Mouse (Mus musculus) forebrain, embryonic 11.5 days (tissue): Measurements from ENCODE around the gene Myo3b. TPM values are rescaled to one million over a fixed set of nuclear protein-coding genes. Genes with fewer than 3 reads are reported as not detected.

Source experiments
- ATAC-seq: fragments of 200-750 bp; cut with Nextera tagmentation; replicated peaks from 2 replicates; pipeline ENCODE4 v1.8.0; 2017; ENCODE audit warnings: moderate TSS enrichment; ENCODE audit not compliant: low FRiP score
- DNase-seq: peaks from one replicate; pipeline ENCODE4 v3.0.0-alpha.2; 2017; ENCODE audit warnings: low spot score
- H3K27ac ChIP-seq: fragments of 300-500 bp; sonication (generic); 2 replicates; pipeline ENCODE4 v1.5.1; 2014; ENCODE audit warnings: low read depth, low read length
- H3K27me3 ChIP-seq: fragments of 300-500 bp; sonication (generic); 2 replicates; pipeline ENCODE4 v1.6.1; 2014; ENCODE audit warnings: mild to moderate bottlenecking, low read length, mixed read lengths; ENCODE audit not compliant: control insufficient read depth, insufficient read depth
- H3K36me3 ChIP-seq: fragments of 300-500 bp; sonication (generic); 2 replicates; pipeline ENCODE4 v1.6.1; 2014; ENCODE audit warnings: mild to moderate bottlenecking, low read length, moderate library complexity, mixed read lengths; ENCODE audit not compliant: control insufficient read depth, insufficient read depth
- H3K4me1 ChIP-seq: fragments of 300-500 bp; sonication (generic); replicated peaks from 2 replicates; pipeline ENCODE4 v1.6.1; 2014; ENCODE audit warnings: low read length, mixed read lengths; ENCODE audit not compliant: control insufficient read depth, insufficient read depth
- H3K4me2 ChIP-seq: fragments of 300-500 bp; sonication (generic); 2 replicates; pipeline ENCODE4 v1.6.1; 2014; ENCODE audit warnings: low read depth, mild to moderate bottlenecking, low read length, moderate library complexity, mixed read lengths; ENCODE audit not compliant: severe bottlenecking
- H3K4me3 ChIP-seq: fragments of 300-500 bp; sonication (generic); 2 replicates; pipeline ENCODE4 v1.5.1; 2014; ENCODE audit warnings: low read depth, low read length
- H3K9ac ChIP-seq: fragments of 300-500 bp; sonication (generic); 2 replicates; pipeline ENCODE4 v1.6.1; 2014; ENCODE audit warnings: low read length
- H3K9me3 ChIP-seq: fragments of 300-500 bp; sonication (generic); 2 replicates; pipeline ENCODE4 v1.6.1; 2016; ENCODE audit warnings: low read length, mixed read lengths; ENCODE audit not compliant: control insufficient read depth
- WGBS: fragments of 180-500 bp; shearing (Covaris S2); extraction: QIAGEN DNeasy Blood & Tissue Kit; methylation state at CpG from one replicate; pipeline ENCODE4 v1.1.7; 2014; 5-methylcytosine and 5-hydroxymethylcytosine counted together
- polyA plus RNA-seq: library from polyadenylated mRNA; unstranded; fragments of >200 nt; fragmentation: Nextera tagmentation; extraction: Ambion mirVana; gene quantifications from 2 replicates; pipeline ENCODE4 v1.2.1, GENCODE M21; 2014

The Myo3b gene
- polyA plus RNA-seq, 1 experiment from 2014 or later: not detected

GRCm38 (mm10) chr2:70083444-70084020, 44.6 kb downstream of the Myo3b start:
- Histone ChIP-seq H3K4me3 (no peak overlapping the region), H3K27ac (no peak overlapping the region), H3K4me1 (no peaks in the 10 kb centered on the region), H3K27me3 (no peaks in the 10 kb centered on the region), H3K9me3 (no peaks in the 10 kb centered on the region), H3K9ac (no peak overlapping the region), H3K4me2 (no peak overlapping the region), H3K36me3 (no peaks in the 10 kb centered on the region)
- ATAC-seq (no peak), DNase-seq (no peak)
- WGBS: 84% methylated on average over 17 of the region's 17 CpGs

DNA sequence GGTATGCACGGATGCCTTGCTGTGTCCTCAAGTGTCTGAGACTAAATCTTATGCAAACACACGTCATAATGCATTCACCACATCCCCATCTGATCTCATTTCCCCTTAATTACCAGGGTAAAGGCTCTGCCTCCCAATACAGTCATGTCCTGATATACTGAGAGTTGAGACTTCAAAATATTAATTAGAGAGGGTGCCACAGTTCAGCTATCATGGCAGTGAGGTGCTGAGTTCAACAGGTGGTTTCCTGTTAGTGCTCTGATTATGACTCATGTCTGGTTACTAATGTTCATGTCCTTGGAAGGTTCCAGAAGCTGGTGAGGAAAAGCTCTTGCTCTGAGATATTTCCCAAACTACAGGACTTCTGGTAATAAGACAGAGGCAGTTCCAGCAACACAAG, 52.3 kb downstream of the Myo3b start:
- Histone ChIP-seq H3K27me3 (no peaks in the 10 kb centered on the region), H3K4me2 (no peak overlapping the region), H3K4me3 (no peak overlapping the region), H3K9ac (no peak overlapping the region), H3K36me3 (no peaks in the 10 kb centered on the region), H3K27ac (no peak overlapping the region), H3K9me3 (no peaks in the 10 kb centered on the region), H3K4me1 (no peaks in the 10 kb centered on the region)
- DNase-seq (no peak), ATAC-seq (no peak)
- 81% methylated on average over 2 of the region's 2 CpGs for WGBS

DNA sequence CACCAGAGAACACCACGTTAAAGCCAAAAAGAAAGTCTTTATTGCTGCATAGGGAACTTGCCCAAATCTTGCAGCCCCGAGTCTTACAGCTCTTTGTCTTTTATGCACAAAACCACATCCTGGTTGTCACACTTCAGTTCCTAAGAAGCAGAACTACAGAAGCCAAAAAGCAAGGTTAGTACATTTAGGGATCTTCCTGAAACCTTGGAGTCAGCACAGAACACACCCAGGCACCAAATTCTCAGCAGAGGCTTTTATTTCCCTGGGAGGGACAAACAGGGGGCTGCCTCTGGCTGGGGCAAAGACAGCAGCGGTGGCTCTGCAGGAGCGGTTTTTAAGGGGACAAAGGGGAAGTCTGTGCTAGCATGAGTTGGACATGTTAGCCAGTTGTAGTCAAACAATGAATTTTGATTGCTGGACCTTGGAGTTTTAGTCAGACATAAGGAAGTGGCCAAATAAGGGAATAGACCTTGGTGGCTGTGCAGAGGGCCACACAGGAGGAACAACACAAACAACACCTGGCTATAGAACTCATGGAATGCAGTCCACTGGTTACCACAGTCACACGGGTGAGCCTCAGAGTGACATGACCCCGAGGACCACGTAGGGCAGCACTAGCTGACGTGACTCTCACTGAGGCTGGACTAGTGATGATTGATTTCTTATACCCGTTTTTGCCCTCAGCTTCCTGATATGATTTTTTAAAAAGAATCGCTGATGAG, 53.0 kb downstream of the Myo3b start:
- Histone ChIP-seq H3K36me3 (no peaks in the 10 kb centered on the region), H3K4me2 (no peak overlapping the region), H3K27ac (no peak overlapping the region), H3K4me3 (no peak overlapping the region), H3K9me3 (no peaks in the 10 kb centered on the region), H3K4me1 (no peaks in the 10 kb centered on the region), H3K27me3 (no peaks in the 10 kb centered on the region), H3K9ac (no peak overlapping the region)
- WGBS: 62% methylated on average over 10 of the region's 10 CpGs
- DNase-seq: no peak
- no peak for ATAC-seq

DNA sequence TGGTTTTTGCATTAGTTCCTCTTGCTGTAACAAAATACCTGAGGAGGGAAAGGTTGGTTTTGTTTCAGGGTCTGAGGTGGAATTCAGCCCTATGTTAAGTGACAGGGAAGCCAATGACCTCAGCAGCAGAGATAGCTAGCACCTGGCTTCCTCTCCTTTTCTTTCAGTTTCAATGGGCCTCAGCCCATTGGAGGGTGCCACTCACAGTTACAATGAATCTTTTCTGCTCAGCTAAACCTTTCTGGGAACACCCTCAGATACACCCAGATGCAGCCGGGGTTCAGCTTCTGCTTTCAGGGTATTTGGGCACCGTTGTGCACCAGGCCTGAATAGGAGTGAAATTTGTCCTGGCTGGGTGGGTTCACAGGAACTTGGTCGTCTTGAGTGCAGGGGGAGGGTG, 53.7 kb downstream of the Myo3b start:
- DNase-seq: no peak
- Histone ChIP-seq H3K4me1 (no peaks in the 10 kb centered on the region), H3K4me2 (no peak overlapping the region), H3K36me3 (no peaks in the 10 kb centered on the region), H3K27ac (no peak overlapping the region), H3K27me3 (no peaks in the 10 kb centered on the region), H3K9ac (no peak overlapping the region), H3K9me3 (no peaks in the 10 kb centered on the region), H3K4me3 (no peak overlapping the region)
- WGBS: 34% methylated on average over 3 of the region's 3 CpGs
- ATAC-seq: no peak

GRCm38 (mm10) chr2:70094446-70094845, 55.5 kb downstream of the Myo3b start:
- H3K4me1 ChIP-seq: no peaks in the 10 kb centered on the region
- 83% methylated on average over 5 of the region's 5 CpGs for WGBS
- no peaks in the 10 kb centered on the region for H3K27me3 ChIP-seq
- no peak for ATAC-seq
- no peak overlapping the region for H3K27ac ChIP-seq
- no peak for DNase-seq
- no peak overlapping the region for H3K4me3 ChIP-seq
- H3K9ac ChIP-seq: no peak overlapping the region
- H3K9me3 ChIP-seq: no peaks in the 10 kb centered on the region
- no peak overlapping the region for H3K4me2 ChIP-seq
- no peaks in the 10 kb centered on the region for H3K36me3 ChIP-seq

GRCm38 (mm10) chr2:70097229-70098095, 58.5 kb downstream of the Myo3b start:
- Histone ChIP-seq H3K4me1 (0 out of 2 replicates have a peak, but pooled peaks cover 4% of the 10 kb centered on the region), H3K27ac (no peak overlapping the region), H3K9me3 (no peaks in the 10 kb centered on the region), H3K9ac (no peak overlapping the region), H3K27me3 (no peaks in the 10 kb centered on the region), H3K36me3 (no peaks in the 10 kb centered on the region), H3K4me3 (no peak overlapping the region), H3K4me2 (no peak overlapping the region)
- 79% methylated on average over 15 of the region's 15 CpGs for WGBS
- DNase-seq: no peak
- no peak for ATAC-seq

DNA sequence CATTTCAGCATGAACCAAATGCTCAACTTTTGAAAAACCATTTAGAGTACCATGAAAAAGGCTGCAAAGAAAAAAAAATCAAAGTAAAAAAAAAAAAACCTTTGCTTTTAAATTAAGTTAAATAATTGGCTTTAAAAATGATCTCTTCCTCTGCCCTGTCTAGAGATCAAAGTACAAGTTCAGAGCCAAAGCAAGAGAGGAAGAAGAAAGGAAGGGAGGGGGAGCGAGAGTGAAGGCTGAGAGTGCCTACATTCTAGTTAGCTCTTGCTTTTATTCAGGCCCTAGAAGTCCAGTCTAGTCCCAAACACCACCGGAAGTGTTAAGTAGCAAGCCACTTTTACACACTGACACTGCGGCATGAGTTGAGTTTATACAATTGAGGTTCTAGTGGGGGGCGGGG, 60.5 kb downstream of the Myo3b start:
- Histone ChIP-seq H3K27me3 (no peaks in the 10 kb centered on the region), H3K9me3 (no peaks in the 10 kb centered on the region), H3K36me3 (no peaks in the 10 kb centered on the region), H3K4me1 (0 out of 2 replicates have a peak, but pooled peaks cover 4% of the 10 kb centered on the region), H3K9ac (no peak overlapping the region), H3K4me3 (no peak overlapping the region), H3K27ac (no peak overlapping the region), H3K4me2 (no peak overlapping the region)
- DNase-seq: no peak
- WGBS: 75% methylated on average over 4 of the region's 4 CpGs
- ATAC-seq: no peak

DNA sequence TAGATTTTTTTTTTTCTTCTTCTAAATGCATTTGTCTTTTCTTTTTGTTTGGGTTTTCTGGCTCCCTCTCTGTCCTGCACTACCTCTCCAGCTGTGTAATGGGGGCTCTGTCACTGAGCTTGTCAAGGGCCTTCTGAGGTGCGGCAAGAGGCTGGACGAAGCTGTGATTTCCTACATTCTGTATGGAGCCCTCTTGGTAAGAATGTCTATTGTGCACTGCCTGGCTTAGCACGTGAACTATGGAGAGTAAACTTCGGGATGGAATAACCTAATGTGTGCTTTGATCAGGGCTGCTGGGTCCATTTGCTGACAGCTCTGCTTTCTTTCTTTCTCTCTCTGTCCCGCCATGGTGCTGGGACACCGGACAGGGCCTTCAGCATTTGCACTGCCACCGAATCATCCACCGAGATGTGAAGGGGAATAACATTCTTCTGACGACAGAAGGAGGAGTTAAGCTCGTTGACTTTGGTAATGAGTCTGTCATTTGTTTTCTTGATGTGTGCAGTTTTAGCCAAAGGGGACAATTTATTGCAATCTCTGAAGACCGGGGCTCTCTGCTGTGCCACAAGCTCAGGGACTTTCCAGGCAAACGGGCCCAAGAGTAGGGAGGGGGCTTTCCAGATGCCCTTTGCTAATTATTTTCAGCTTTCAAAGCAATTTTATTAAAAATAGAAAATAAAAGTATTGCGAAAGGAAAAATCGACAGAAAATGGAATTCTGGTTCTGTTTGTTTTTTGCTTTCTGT, 66.5 kb downstream of the Myo3b start:
- H3K9ac ChIP-seq: no peak overlapping the region
- DNase-seq (no peak), ATAC-seq (no peak)
- no peaks in the 10 kb centered on the region for H3K9me3 ChIP-seq
- no peaks in the 10 kb centered on the region for H3K27me3 ChIP-seq
- no peaks in the 10 kb centered on the region for H3K36me3 ChIP-seq
- no peak overlapping the region for H3K4me2 ChIP-seq
- H3K27ac ChIP-seq: no peak overlapping the region
- H3K4me3 ChIP-seq: no peak overlapping the region
- 52% methylated on average over 14 of the region's 14 CpGs for whole genome bisulfite sequencing
- H3K4me1 ChIP-seq: no peaks in the 10 kb centered on the region
